Mouse (Mus musculus) spleen, adult 2 months (tissue): ENCODE results near the gene Gm4969. TPM values are rescaled to one million over a fixed set of nuclear protein-coding genes. Genes with fewer than 3 reads are reported as not detected.

ENCODE experiments used
- DNase-seq, 2 experiments: peaks; one replicate each; pipeline versions ENCODE4 v3.0.0 to v3.0.0-alpha.2; 2012 to 2021; ENCODE audit warnings: low spot score in 2 of 2, low read depth in 1 of 2
- H3K27ac ChIP-seq: fragments of 200-500 bp; 2 replicates; pipeline ENCODE4 v1.5.1; 2012; ENCODE audit warnings: low read length, inconsistent platforms; ENCODE audit not compliant: insufficient read depth
- H3K27me3 ChIP-seq: fragments of 200-500 bp; 2 replicates; pipeline ENCODE4 v1.6.1; 2012; ENCODE audit warnings: mild to moderate bottlenecking, moderate library complexity, low read length, inconsistent platforms; ENCODE audit not compliant: control insufficient read depth, insufficient read depth
- H3K36me3 ChIP-seq: fragments of 200-500 bp; 2 replicates; pipeline ENCODE4 v1.6.1; 2012; ENCODE audit warnings: mild to moderate bottlenecking, low read length, inconsistent platforms; ENCODE audit not compliant: control insufficient read depth, insufficient read depth
- H3K4me1 ChIP-seq: fragments of 200-500 bp; 2 replicates; pipeline ENCODE4 v1.6.1; 2011; ENCODE audit warnings: inconsistent platforms; ENCODE audit not compliant: control insufficient read depth, insufficient read depth, insufficient read length
- H3K4me3 ChIP-seq: fragments of 200-500 bp; 2 replicates; pipeline ENCODE4 v1.5.1; 2011; ENCODE audit warnings: mild to moderate bottlenecking, inconsistent platforms; ENCODE audit not compliant: insufficient read depth, insufficient read length; ENCODE audit errors: extremely low read depth
- CTCF ChIP-seq: fragments of 200-500 bp; IDR thresholded peaks from 2 replicates; pipeline ENCODE4 v1.5.1; 2011; ENCODE audit warnings: mild to moderate bottlenecking, inconsistent platforms; ENCODE audit not compliant: insufficient read depth, insufficient read length, insufficient replicate concordance; ENCODE audit errors: extremely low read depth
- POLR2A ChIP-seq: fragments of 200-500 bp; IDR thresholded peaks from 2 replicates; pipeline ENCODE4 v1.6.1; 2011; ENCODE audit warnings: low read depth, low read length, inconsistent platforms
- WGBS: fragments of 180-500 bp; shearing (Covaris S2); methylation state at CpG from one replicate; pipeline ENCODE4 v1.1.7; 2018; 5-methylcytosine and 5-hydroxymethylcytosine counted together
- polyA plus RNA-seq: library from polyadenylated mRNA; depleted of rRNA; stranded (reverse); fragments of >200 nt; gene quantifications from 2 replicates; pipeline ENCODE4 v1.2.3, GENCODE M21; 2012; rRNA removed

The Gm4969 gene
- polyA plus RNA-seq, result 0.02 TPM in 1 of 2 replicates, not detected in the other

DNA sequence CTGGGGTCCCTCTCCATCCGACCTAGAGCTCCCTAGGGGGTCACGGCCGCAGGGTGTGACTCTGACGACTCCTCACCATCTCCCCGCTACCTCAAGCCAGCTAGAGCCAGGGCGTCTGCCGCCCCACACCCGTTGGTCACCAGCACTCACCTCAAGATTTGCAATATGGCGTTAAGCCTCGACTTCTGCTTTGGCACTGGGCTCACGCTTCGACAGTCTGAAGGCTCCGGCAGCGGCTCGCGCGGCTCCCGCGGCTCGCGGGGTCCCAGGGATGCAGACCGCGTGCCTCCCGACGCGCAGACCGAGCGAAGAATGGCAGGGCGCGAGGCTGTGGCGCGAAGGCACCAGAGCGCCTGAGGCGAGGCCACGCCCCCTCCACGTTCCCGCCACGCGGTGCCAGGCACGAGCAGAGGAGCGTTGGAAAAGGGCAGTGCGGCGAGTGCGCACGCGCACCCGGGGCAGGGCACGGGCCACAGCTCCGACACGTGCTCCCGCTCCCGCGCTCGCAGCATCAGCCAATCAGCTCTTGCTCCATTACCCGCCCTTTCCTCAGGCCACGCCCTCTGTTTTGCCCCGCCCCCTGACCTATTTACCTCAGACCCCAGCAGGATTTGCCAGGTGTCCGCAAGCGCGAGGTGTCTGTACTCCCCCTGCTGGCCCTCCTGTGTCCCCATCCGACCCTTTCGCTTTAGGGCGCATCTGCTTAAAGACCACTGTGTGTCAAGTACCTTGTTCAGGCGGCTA lies at the start of gene Gm4969:
Gene Gm4969 (minus strand): TSS at position 341 of the 744 bp plus-strand sequence.
- H3K36me3 ChIP-seq, result no peaks in the 10 kb centered on the region
- peaks cover 5% of the 10 kb centered on the region for H3K4me1 ChIP-seq
- H3K4me3 ChIP-seq, result no peak within 1 kb of the TSS
- TF ChIP-seq POLR2A, result no peak
- TF ChIP-seq CTCF, result no peak
- WGBS, result 46% methylated on average over 64 of the region's 64 CpGs
- 0 out of 2 replicates have a peak, but pooled peaks cover 4% of the 10 kb centered on the region for H3K27me3 ChIP-seq
- H3K27ac ChIP-seq, result no peak within 1 kb of the TSS
- peak in 1 of 2 experiments; percentile 33 for DNase-seq

DNA sequence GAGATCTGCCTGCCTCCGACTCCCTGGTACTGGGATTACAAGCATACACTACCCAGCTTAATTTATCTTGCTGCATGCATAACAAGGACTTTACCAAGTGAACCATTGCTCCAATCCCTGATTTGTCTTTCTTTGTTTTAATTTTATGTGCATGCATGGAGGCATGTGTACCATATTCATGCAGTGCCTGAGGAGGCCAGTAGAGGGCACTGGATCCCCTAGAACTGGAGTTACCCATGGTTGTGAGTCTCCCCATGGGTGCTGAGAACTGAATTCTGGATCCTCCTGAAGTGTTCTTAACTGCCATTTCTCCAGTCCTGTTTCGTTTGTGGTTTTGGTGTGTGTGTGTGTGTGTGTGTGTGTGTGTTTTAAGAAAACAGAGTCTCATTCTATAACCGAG lies 48.8 kb upstream of the Gm4969 start:
- H3K4me1 ChIP-seq, result no peaks in the 10 kb centered on the region
- 85% methylated on average over 3 of the region's 3 CpGs for WGBS
- H3K27ac ChIP-seq, result no peak overlapping the region

DNA sequence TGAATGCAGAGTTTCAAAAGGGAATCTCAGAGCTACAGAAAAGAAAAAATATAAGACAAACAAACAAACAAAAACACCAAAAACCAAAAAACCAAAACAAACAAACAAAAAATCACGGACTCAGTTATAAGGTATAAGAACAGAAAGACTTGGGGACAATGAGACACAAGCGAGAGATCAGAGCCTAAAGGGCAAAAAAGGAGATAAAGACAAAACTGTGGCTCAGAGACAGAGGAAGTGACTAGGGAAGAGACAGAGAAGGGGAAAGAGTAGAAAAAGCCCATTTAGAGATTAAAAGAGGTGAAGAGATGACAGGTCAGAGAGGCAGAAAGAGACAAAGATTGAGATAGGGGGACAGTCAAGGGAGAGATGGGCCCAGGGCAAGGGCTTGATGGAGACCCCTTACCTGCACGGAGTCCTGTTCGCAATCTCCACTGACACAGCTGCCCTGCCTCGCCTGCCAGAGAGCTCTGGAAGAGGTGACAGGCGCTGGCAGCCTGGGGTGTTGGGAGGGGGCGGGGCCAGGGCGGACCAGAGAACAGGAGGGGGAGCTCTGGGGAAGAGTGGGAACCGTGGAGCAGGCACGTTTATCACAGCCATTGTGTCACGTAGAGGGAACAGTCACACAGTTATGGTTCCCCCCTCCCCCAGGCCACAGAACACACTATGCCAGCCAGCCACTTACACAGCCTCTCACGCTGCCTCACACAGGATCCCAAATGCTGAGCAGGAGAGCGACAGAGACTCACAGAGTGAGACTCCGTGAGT lies 47.7 kb upstream of the Gm4969 start, which contains the start of gene Gipr:
Gene Gipr (minus strand): TSS at position 472 of the 768 bp plus-strand sequence.
- Histone ChIP-seq H3K27me3 (0 out of 2 replicates have a peak, but pooled peaks cover 2% of the 10 kb centered on the region), H3K4me1 (no peaks in the 10 kb centered on the region), H3K27ac (no peak within 1 kb of the TSS), H3K4me3 (no peak within 1 kb of the TSS), H3K36me3 (no peaks in the 10 kb centered on the region)
- 17% methylated on average over 14 of the region's 14 CpGs for WGBS
- TF ChIP-seq POLR2A (no peak), CTCF (no peak)
- no peak for DNase-seq

More for the DNA sequence above, 48.8 kb upstream of the Gm4969 start:
- TF ChIP-seq POLR2A (no peak), CTCF (no peak)
- Histone ChIP-seq H3K36me3 (no peaks in the 10 kb centered on the region), H3K4me3 (no peak overlapping the region), H3K27me3 (0 out of 2 replicates have a peak, but pooled peaks cover 2% of the 10 kb centered on the region)
- no peak for DNase-seq

DNA sequence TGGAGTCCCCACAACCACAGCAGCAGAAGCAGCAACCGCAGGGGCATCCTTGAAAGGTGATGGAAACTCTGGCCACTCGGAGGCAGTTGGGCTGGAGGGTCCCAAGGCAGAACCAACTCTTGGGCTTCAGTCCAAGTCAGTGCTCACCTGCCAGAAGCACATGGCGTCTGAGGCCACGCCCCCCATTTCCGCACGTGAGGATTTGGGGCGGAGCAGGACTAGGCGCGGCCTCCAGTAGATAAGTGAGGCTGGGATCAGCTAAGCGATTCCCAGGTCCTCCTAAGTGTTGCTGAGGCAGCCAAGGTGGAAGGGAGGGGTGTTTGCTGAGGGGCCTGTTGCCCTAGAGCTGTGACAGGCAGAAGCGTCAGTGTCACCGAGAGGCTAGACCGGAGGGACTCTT lies 46.8 kb upstream of the Gm4969 start:
- no peak overlapping the region for H3K27ac ChIP-seq
- 0 out of 2 replicates have a peak, but pooled peaks cover 5% of the 10 kb centered on the region for H3K27me3 ChIP-seq
- no peaks in the 10 kb centered on the region for H3K36me3 ChIP-seq
- no peak for TF ChIP-seq POLR2A
- no peaks in the 10 kb centered on the region for H3K4me1 ChIP-seq
- no peak overlapping the region for H3K4me3 ChIP-seq
- DNase-seq, result no peak
- WGBS, result 7% methylated on average over 13 of the region's 13 CpGs

DNA sequence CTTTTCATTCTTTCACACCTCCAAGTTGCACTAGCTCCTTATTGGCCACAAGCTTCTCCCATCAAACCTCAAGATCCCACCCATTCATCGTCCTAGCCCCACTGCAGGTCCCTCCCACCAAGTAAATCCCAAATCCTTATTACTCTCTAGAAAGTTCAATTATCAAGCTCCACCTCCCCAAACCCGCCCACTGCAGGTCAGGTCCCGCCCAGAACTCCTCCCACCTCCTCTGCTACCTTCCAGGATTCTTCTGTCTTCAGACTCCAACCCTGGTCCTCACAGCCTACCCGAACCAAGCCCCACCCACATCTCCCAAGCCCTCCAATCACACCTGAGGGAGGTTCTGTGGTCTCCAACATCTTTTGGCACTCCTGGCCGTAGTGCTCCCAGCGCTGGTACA lies 46.0 kb upstream of the Gm4969 start:
- no peak for TF ChIP-seq CTCF
- no peak for TF ChIP-seq POLR2A
- Histone ChIP-seq H3K27me3 (peaks cover 7% of the 10 kb centered on the region; the same call in 1 of the 2 replicates), H3K4me1 (no peaks in the 10 kb centered on the region), H3K4me3 (no peak overlapping the region), H3K27ac (no peak overlapping the region), H3K36me3 (no peaks in the 10 kb centered on the region)
- DNase-seq, result no peak
- WGBS, result 5% methylated on average over 6 of the region's 6 CpGs

DNA sequence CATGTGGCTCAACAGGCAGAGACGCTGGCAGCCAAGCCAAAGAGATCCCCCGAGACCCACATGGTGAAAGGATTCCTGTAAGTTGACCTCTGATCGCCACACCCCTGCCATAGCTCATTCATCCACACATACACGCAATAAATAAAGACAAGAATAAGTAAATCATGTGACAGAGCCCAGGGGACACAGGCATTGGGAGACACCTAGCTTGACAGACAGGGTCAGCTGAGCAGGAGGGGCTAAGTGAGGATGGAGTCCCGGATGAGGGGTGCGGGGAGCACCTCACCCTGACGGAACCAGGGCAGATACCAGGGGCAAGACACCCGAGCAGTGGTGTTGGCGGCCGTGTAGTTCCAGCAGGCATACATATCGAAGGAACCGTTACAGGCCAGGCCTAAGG lies 45.6 kb upstream of the Gm4969 start:
- TF ChIP-seq POLR2A, result no peak
- no peak for TF ChIP-seq CTCF
- H3K4me3 ChIP-seq, result no peak overlapping the region
- 49% methylated on average over 12 of the region's 12 CpGs for WGBS
- no peaks in the 10 kb centered on the region for H3K4me1 ChIP-seq
- H3K27me3 ChIP-seq, result peaks cover 7% of the 10 kb centered on the region; the same call in 1 of the 2 replicates
- DNase-seq, result no peak
- no peak overlapping the region for H3K27ac ChIP-seq
- H3K36me3 ChIP-seq, result no peaks in the 10 kb centered on the region

DNA sequence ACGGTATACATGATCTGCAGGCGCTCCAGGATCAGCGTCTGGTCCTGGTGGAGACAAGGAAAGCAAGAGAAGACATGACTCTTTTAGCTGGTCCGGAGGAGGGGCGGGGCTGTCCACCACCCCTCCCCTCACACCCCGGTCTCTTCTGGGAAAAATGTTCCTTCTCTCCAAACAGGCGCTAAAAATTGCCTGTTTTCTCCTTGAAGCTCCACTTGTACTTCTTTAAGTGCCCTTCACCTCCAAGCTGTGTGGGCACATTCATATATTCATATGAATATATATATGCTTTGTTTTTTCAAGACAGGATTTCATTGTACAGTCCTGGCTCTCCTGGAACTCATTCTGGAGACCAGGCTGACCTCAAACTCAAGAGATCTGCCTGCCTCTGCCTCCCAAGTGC lies 44.8 kb upstream of the Gm4969 start:
- Histone ChIP-seq H3K27me3 (peaks cover 7% of the 10 kb centered on the region; the same call in 1 of the 2 replicates), H3K4me3 (no peak overlapping the region), H3K4me1 (no peaks in the 10 kb centered on the region), H3K27ac (no peak overlapping the region), H3K36me3 (no peaks in the 10 kb centered on the region)
- 86% methylated on average over 7 of the region's 7 CpGs for WGBS
- DNase-seq, result no peak
- TF ChIP-seq CTCF (no peak), POLR2A (no peak)
